Mouse (Mus musculus) lung, adult 2 months (tissue): ENCODE data around the gene Eefsec.

Source experiments
- CTCF ChIP-seq: fragments of 200-500 bp; IDR thresholded peaks from 2 replicates; pipeline ENCODE4 v1.5.1; 2011; ENCODE audit warnings: mild to moderate bottlenecking, low read length, control low read depth; ENCODE audit not compliant: insufficient read depth
- POLR2A ChIP-seq: fragments of 200-500 bp; IDR thresholded peaks from 2 replicates; pipeline ENCODE4 v1.6.1; 2011; ENCODE audit warnings: low read depth, mild to moderate bottlenecking, control low read depth, low read length, borderline replicate concordance; ENCODE audit errors: extremely low read depth

DNA sequence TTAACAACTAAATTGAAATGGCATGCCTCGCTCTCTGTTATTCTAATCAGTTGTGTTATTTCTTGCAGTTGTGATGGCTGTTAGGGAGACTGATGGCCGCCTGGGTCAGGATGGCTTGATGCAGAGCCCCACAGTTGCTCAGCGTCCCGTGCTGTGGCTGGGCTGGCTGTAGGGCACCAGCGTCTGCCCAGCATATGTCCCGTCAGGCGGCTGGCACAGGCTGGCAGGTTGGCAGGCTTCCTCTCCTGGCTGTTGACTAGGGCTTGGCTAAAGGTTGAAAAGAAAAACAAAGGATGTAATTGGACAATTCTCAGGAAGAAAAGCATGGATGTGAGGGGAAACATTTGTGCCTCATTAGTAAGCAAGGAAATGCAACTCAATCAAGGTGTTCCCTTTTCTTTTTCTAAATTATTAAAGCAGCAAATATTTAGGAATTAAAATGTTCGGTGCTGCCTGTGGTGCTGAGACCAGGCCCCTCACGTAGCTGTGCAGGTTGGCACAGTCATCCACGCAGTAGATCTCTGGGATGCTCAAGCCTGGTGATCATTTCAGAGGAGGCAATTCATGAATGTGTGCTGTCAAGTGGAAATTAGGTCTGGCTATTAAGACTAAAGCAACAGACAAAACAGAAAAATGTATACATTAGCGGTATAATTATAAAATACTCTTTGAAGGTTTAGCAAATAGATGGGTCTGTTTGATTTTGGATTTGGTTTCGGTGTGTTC, 44.5 kb upstream of the Eefsec start:
- TF ChIP-seq CTCF (no peak), POLR2A (no peak)
